Mouse (Mus musculus) cortical plate, adult 2 months (tissue): ENCODE measurements at regions not wholly inside any gene's neighbourhood (a gene's known extent, or its start where the extent isn't known, plus 50 kb on each side); places are given as distances from the start of the nearest gene placed in this dataset.

ENCODE experiments used
- H3K27ac ChIP-seq: fragments of 200-500 bp; 2 replicates; pipeline ENCODE4 v1.5.1; 2012; ENCODE audit warnings: low read length, control low read depth, inconsistent platforms; ENCODE audit not compliant: insufficient read depth
- H3K4me1 ChIP-seq: fragments of 200-500 bp; 2 replicates; pipeline ENCODE4 v1.6.1; 2011; ENCODE audit warnings: low read length; ENCODE audit not compliant: control insufficient read depth, insufficient read depth
- H3K4me3 ChIP-seq: fragments of 200-500 bp; 2 replicates; pipeline ENCODE4 v1.5.1; 2011; ENCODE audit warnings: mild to moderate bottlenecking, low read length, control low read depth; ENCODE audit not compliant: insufficient read depth
- CTCF ChIP-seq: fragments of 200-500 bp; IDR thresholded peaks from 2 replicates; pipeline ENCODE4 v1.5.1; 2011; ENCODE audit warnings: mild to moderate bottlenecking, control low read depth, low read length; ENCODE audit not compliant: insufficient read depth; ENCODE audit errors: extremely low read depth
- POLR2A ChIP-seq: fragments of 200-500 bp; IDR thresholded peaks from 2 replicates; pipeline ENCODE4 v1.6.1; 2011; ENCODE audit warnings: mild to moderate bottlenecking, low read length, control low read depth; ENCODE audit not compliant: insufficient read depth; ENCODE audit errors: extremely low read depth

DNA sequence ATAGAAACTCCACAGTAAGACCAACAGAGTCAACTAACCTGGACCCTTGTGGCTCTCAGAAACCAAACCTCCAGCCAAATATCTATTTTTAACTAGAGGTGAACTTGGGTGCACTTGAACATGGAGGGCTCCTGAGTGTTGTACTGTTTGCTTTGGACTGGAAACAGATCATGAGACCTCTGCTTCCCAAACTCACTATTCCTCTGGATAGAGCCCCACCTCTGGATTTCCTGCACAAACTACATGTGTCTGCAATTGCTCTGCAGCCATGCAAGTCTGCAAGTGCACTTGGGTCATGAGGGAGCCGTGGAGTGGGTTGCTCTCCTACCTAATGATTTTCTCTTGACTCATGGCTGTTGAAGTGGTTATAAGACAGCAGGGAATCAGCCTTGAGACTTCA, 759.9 kb upstream of the Fam160b2 start:
- Histone ChIP-seq H3K4me1 (no peaks in the 10 kb centered on the region), H3K4me3 (no peak overlapping the region)
- TF ChIP-seq CTCF (no peak), POLR2A (no peak)

DNA sequence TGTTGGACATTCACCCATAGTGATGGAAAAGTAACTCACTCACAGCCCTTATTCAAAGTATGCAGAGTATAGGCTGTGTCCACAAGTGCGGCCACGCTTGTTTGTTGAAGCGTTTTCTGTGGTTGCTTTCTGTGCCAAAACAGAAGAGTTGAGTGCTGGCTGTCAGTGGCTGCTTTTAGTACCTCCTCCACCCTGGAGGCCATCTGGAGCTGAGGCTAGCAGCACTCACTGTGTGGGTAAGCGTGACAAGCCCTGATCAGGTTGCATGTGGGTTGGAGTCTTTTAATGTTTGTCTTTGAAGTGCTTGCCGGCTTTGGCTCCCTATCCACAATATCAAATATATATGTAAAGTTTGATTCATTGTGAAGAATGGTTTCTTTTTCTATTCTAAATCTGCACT, 738.6 kb upstream of the Fam160b2 start:
- Histone ChIP-seq H3K4me1 (peaks cover 2% of the 10 kb centered on the region), H3K4me3 (no peak overlapping the region), H3K27ac (no peak overlapping the region)
- TF ChIP-seq POLR2A (no peak), CTCF (no peak)

More for the DNA sequence above, 759.9 kb upstream of the Fam160b2 start:
- H3K27ac ChIP-seq = no peak overlapping the region

DNA sequence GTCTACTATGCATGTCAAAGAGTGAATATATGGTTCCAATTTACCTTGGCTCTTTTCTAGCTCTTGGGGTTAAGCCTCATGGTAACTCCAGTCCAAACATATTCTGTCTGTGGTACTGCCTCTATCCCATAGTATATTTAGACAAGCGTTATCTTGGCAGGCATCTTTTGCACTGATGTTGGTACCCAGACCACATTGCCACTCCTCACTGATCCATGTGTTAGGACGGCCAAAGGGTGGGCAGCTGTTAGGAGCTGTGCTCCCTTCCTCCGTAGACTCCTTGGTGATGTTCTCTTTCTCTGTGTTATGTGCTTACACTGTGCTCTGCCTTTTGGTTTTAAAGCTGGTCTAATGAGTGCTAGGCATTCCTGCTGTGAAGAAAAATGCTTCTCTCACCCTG, 737.3 kb upstream of the Fam160b2 start:
- H3K27ac ChIP-seq = no peak overlapping the region
- peaks cover 2% of the 10 kb centered on the region for H3K4me1 ChIP-seq
- TF ChIP-seq POLR2A = no peak
- no peak for TF ChIP-seq CTCF
- H3K4me3 ChIP-seq = no peak overlapping the region

DNA sequence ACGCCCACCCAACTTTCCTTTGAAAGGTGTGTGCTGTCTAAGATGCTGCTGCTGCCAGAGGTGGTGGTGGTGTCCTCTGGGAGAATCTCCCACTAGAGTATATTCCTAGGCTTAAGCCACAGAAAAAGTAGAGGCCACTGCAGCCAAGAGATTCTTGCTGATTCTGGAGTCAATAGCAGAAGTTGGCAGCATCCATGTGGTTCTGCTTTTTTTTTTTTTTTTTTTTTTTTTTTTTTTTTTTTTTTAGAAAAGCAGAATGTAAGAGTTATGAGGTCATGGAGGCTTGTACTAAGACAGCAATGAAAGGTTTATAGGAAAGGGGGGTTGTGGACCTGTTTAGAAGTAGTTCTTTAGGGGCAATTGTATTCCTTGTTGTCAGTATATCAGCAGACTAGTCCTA, 734.4 kb upstream of the Fam160b2 start:
- Histone ChIP-seq H3K4me3 (no peak overlapping the region), H3K4me1 (peaks cover 5% of the 10 kb centered on the region), H3K27ac (no peak overlapping the region)
- no peak for TF ChIP-seq POLR2A
- no peak for TF ChIP-seq CTCF

DNA sequence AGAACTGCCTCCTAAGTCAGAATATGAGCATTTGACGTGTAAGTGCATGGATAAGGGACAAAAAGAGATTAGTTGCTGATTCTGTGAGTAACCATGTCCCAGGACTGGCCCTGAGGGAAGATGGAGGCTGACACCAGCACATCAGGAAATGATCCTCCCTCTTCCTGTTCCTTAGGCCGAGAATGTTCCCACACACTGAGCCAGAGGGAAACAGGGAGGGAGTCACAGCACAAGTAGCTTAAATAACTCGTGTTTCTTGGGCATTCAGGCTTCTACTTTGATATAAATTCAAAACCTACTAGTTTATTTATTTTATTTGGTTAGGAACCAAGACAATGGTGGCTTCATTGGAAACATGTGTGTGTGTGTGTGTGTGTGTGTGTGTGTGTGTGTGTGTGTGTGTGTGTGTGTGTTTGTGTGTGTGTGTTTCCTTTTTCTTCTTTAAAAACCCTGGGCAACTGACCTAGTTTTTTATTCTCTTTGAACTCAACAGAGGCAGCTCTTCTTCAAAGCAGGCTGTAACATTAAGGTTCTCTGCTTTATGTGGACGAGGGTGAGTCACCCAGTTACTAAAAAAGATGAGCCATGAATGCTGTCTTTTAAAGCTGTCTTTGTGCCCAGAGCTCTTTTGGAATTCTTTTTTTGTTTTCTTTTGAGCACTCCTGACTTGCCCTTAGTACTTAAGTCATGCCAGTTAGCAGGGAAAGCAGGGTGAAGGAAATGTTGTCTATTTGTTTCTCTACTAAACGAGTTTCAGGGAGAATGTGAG, 730.4 kb upstream of the Fam160b2 start:
- Histone ChIP-seq H3K4me3 (no peak overlapping the region), H3K27ac (0 out of 2 replicates have a peak overlapping the region, but pooled peaks have one; percentile 2), H3K4me1 (peaks cover 3% of the 10 kb centered on the region)
- TF ChIP-seq CTCF (no peak), POLR2A (no peak)

DNA sequence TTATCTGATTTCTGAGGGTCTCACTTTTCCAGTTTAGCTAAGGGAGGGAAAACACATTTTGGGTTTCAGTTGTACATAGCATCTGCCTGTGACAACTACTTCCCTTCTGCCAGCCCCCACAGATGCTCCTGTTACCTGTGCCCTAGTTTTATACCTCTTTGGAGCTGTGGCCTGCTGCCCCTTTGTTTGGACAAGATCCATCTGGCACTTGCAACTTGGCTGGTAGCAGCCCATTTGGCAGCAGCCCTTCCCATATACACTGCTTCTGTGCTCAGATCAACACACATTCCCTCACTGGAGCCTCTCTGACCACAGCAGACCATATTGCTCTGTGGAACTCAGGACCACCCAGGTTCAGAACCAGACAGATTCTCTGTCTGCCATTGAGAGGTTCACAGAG, 728.0 kb upstream of the Fam160b2 start:
- Histone ChIP-seq H3K4me1 (peaks cover 3% of the 10 kb centered on the region), H3K4me3 (no peak overlapping the region), H3K27ac (no peak overlapping the region)
- no peak for TF ChIP-seq CTCF
- TF ChIP-seq POLR2A = no peak

DNA sequence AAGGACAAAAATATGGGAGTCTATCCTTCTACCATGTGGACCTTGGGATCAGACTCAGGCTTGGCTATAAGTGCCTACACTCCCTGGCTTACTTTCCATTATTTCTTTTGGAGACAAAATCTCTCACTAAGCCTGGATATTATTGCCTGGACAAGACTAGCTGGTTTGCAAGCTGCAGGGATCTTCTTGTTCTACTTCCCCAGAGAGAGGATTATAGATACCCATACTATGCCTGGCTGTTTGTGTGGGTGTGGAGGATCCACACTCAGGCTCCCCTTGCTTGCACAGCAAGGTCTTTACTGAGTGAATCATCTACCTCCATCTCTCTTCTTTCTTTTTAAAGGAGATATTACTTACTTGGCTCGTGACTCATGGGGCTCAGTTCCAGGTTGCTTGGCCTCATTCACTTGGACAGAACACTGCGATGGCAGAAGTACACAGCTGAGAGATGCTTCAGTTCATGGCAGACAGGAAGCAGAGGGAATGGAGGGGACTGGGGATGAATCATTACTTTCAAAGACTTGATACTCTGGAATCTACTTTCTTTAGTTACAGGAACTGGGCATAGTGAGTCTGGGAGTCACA, 727.0 kb upstream of the Fam160b2 start:
- no peak overlapping the region for H3K27ac ChIP-seq
- TF ChIP-seq CTCF = no peak
- no peak for TF ChIP-seq POLR2A

DNA sequence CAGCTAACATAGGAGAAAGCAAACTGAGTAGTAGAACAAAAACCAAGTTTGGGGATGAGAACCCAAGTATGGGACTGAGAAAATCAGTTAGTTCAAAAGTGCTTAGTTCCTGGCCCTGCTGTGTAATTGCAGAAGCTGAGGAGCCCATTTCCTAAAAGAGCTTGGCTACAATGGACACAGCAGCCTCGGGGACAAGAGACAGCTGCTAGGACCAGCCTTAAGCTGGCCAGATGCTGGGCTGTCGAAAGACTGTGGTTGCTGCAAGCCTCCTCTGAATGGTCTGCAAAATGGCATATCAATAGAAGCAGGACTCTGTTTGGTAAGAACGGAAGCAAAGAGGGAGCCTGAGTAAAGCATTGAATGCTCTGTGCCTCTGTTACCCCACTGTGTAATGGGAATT, 715.6 kb upstream of the Fam160b2 start:
- TF ChIP-seq POLR2A (no peak), CTCF (no peak)
- H3K27ac ChIP-seq = no peak overlapping the region
- H3K4me3 ChIP-seq = no peak overlapping the region
- no peaks in the 10 kb centered on the region for H3K4me1 ChIP-seq

More for the DNA sequence above, 727.0 kb upstream of the Fam160b2 start:
- Histone ChIP-seq H3K4me3 (no peak overlapping the region), H3K4me1 (peaks cover 3% of the 10 kb centered on the region)

DNA sequence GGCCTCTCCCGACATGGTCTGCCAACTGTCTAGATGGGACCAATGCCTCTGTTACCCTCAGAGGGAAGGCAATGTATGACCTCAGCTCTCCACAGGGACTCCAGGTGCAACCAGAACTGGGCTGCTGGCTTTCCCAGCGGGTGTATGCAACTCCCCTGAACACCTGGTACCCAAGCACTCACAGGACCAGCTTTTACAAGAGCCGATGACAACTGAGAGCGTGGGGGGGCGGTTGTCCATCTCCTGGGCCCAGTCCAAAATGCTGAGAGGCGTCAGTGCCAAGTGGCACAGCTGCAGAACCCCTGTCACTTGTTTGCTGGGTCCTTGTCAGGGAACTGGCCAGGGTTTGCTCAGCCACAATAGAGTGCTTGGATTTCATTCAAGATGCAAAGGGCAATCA, 700.1 kb upstream of the Fam160b2 start:
- no peak overlapping the region for H3K27ac ChIP-seq
- TF ChIP-seq CTCF (no peak), POLR2A (no peak)
- H3K4me1 ChIP-seq = no peaks in the 10 kb centered on the region
- no peak overlapping the region for H3K4me3 ChIP-seq

DNA sequence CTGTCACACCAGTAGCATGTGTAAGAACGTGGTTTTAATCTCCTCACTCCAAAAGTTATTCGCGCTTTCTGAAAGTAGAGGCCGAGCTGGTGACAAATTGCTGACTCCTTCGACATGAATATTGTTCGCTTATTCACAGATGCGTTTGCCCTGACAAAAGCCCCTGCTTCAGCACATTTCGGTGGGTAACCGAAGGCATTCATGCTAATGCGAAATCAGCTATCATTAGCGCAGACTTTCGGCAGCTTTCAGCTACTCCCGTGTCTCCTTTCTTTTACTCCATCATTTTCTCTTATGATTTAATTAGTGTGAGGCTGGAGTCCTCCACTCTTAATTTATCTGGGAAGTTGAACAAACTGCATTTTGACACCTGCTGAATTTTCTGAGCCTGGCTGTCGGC, 681.9 kb upstream of the Fam160b2 start:
- no peak for TF ChIP-seq CTCF
- no peak for TF ChIP-seq POLR2A
- H3K27ac ChIP-seq = no peak overlapping the region
- no peaks in the 10 kb centered on the region for H3K4me1 ChIP-seq
- no peak overlapping the region for H3K4me3 ChIP-seq
